Mouse (Mus musculus) G1E (cell line): Measurements from ENCODE around the gene Mgat1.

Experiments
- CTCF ChIP-seq: IDR thresholded peaks from 2 replicates; pipeline ENCODE4 v1.5.1; 2012; ENCODE audit warnings: low read depth, low read length, inconsistent platforms, mixed read lengths
- GATA1 ChIP-seq: IDR thresholded peaks from 2 replicates; pipeline ENCODE4 v1.6.1; 2012; ENCODE audit warnings: borderline replicate concordance, low read length, inconsistent platforms, mixed read lengths
- GATA2 ChIP-seq: IDR thresholded peaks from 2 replicates; pipeline ENCODE4 v1.6.1; 2012; ENCODE audit warnings: low read depth, low read length, inconsistent platforms, borderline replicate concordance
- POLR2AphosphoS5 ChIP-seq: IDR thresholded peaks from 2 replicates; pipeline ENCODE4 v1.6.1; 2012; ENCODE audit warnings: low read depth, low read length, inconsistent platforms; ENCODE audit not compliant: insufficient replicate concordance
- TAL1 ChIP-seq: conservative IDR thresholded peaks from 2 replicates; pipeline ENCODE4 v1.6.1; 2012; ENCODE audit warnings: low read depth, low read length, inconsistent platforms, mixed read lengths

DNA sequence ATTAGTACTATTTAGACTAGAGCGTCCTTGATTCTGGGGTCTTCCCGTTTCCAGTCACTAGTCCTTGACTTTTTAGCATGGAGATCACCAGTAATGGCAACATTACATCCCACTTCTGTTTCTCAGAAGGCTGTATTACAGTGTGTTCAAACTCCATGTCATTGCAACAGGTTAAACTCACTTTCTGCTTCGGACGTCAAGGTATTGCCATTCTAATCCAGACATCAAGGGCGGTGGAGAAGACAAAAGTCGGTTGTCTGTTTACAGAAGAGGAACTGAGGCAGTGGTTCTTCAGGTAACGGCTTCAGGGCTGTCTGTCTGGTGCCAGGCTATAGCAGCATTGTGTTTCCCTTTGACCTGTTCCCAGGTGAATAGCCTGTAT lies 7.4 kb downstream of the Mgat1 start:
- TF ChIP-seq CTCF = no peak
- no peak for TF ChIP-seq TAL1
- TF ChIP-seq POLR2AphosphoS5 = no peak
- no peak for TF ChIP-seq GATA1
- no peak for TF ChIP-seq GATA2
